Mouse (Mus musculus): Measurements from ENCODE around the gene Dot1l. TPM values are rescaled to one million over a fixed set of nuclear protein-coding genes. Genes with fewer than 3 reads are reported as not detected.

Gene Dot1l
- polyA plus RNA-seq, 1 experiment = 8.8 TPM

GRCm38 (mm10) chr10:80842334-80842733 lies 87.3 kb downstream of the Dot1l start:
- TF ChIP-seq TAL1 (IDR thresholded peaks at IDR 0.05; ENCODE audit: low read length) (no peak), GATA1 (IDR thresholded peaks at IDR 0.05; ENCODE audit: low read length) (no peak)
- peaks cover 96% of the 10 kb centered on the region for H3K27me3 ChIP-seq (ENCODE audit: control insufficient read depth)

GRCm38 (mm10) chr10:80843087-80843930 lies 88.3 kb downstream of the Dot1l start:
- peaks cover 86% of the 10 kb centered on the region for H3K27me3 ChIP-seq (ENCODE audit: control insufficient read depth)
- no peaks in the 10 kb centered on the region for H3K36me3 ChIP-seq (ENCODE audit: control insufficient read depth)
- H3K4me3 ChIP-seq (replicated peaks) = no peak overlapping the region
- no peaks in the 10 kb centered on the region; the same call in 1 of the 2 replicates for H3K9me3 ChIP-seq (ENCODE audit: control insufficient read depth, low read length)
- peaks cover 8% of the 10 kb centered on the region for H3K4me1 ChIP-seq (ENCODE audit: control insufficient read depth)
- TF ChIP-seq GATA1 (IDR thresholded peaks at IDR 0.05; ENCODE audit: low read length) = no peak
- no peak for TF ChIP-seq TAL1 (IDR thresholded peaks at IDR 0.05; ENCODE audit: low read length)

More at GRCm38 (mm10) chr10:80842334-80842733, 87.3 kb downstream of the Dot1l start:
- H3K9me3 ChIP-seq (ENCODE audit: control insufficient read depth, low read length) = no peaks in the 10 kb centered on the region; the same call in 1 of the 2 replicates
- H3K4me1 ChIP-seq (ENCODE audit: control insufficient read depth) = peaks cover 8% of the 10 kb centered on the region
- H3K4me3 ChIP-seq (replicated peaks) = no peak overlapping the region
- H3K36me3 ChIP-seq (ENCODE audit: control insufficient read depth) = no peaks in the 10 kb centered on the region

- no peaks in the 10 kb centered on the region; the same call in 1 of the 2 replicates for H3K9me3 ChIP-seq (ENCODE audit: control insufficient read depth, low read length)
- H3K4me1 ChIP-seq (ENCODE audit: control insufficient read depth) = peaks cover 15% of the 10 kb centered on the region
- TF ChIP-seq TAL1 (IDR thresholded peaks at IDR 0.05; ENCODE audit: low read length) = no peak
- no peak for TF ChIP-seq GATA1 (IDR thresholded peaks at IDR 0.05; ENCODE audit: low read length)
- H3K36me3 ChIP-seq (ENCODE audit: control insufficient read depth) = no peaks in the 10 kb centered on the region
- H3K27me3 ChIP-seq (ENCODE audit: control insufficient read depth) = peaks cover 79% of the 10 kb centered on the region
- no peak within 1 kb of the TSS for H3K4me3 ChIP-seq (replicated peaks)
Observed at GRCm38 (mm10) chr10:80843931-80844547, 89.0 kb downstream of the Dot1l start, which contains the start of gene Lingo3. Gene Lingo3 (minus strand): TSS chr10:80844039.

Other genes starting within 250 kb of the Dot1l start
- gene Atp8b3, start 216.1 kb upstream of the Dot1l start, polyA plus RNA-seq (2012) = 0.01 and 0.03 TPM in 2 replicates
- gene Rexo1, start 193.6 kb upstream of the Dot1l start, polyA plus RNA-seq (2012) = 14.5 and 15.5 TPM in 2 replicates
- 19.9 and 21.2 TPM in 2 replicates for gene Klf16, start 177.9 kb upstream of the Dot1l start, polyA plus RNA-seq (2012)
- 103 and 117 TPM in 2 replicates for gene Abhd17a, start 164.9 kb upstream of the Dot1l start, polyA plus RNA-seq (2012)
- 6.8 and 7.3 TPM in 2 replicates for gene Scamp4, start 152.3 kb upstream of the Dot1l start, polyA plus RNA-seq (2012)
- 4.1 and 6.2 TPM in 2 replicates for gene Adat3, start 152.3 kb upstream of the Dot1l start, polyA plus RNA-seq (2012)
- 0.07 and 0.12 TPM in 2 replicates for gene Gm49322, start 149.2 kb upstream of the Dot1l start, polyA plus RNA-seq (2012)
- gene Csnk1g2, start 132.4 kb upstream of the Dot1l start, polyA plus RNA-seq (2012) = 33.9 and 36.6 TPM in 2 replicates
- gene Btbd2, start 98.1 kb upstream of the Dot1l start, polyA plus RNA-seq (2012) = 2.6 and 3.2 TPM in 2 replicates
- gene Mknk2, start 77.1 kb upstream of the Dot1l start, polyA plus RNA-seq (2012) = 49.1 and 53.2 TPM in 2 replicates
- 1.8 and 2.1 TPM in 2 replicates for gene Mob3a, start 53.2 kb upstream of the Dot1l start, polyA plus RNA-seq (2012)
- gene Izumo4, start 53.0 kb upstream of the Dot1l start, polyA plus RNA-seq (2012) = 1.2 and 3.9 TPM in 2 replicates
- 2.5 and 2.6 TPM in 2 replicates for gene Ap3d1, start 12.9 kb upstream of the Dot1l start, polyA plus RNA-seq (2012)
- gene Sf3a2, start 43.0 kb downstream of the Dot1l start, polyA plus RNA-seq (2012) = 68.4 and 69.3 TPM in 2 replicates
- 32.7 and 39.3 TPM in 2 replicates for gene Plekhj1, start 43.4 kb downstream of the Dot1l start, polyA plus RNA-seq (2012)
- 0.33 and 0.43 TPM in 2 replicates for gene Amh, start 50.0 kb downstream of the Dot1l start, polyA plus RNA-seq (2012)
- not detected in 2 replicates for gene Jsrp1, start 58.3 kb downstream of the Dot1l start, polyA plus RNA-seq (2012)
- 1,446 and 1,486 TPM in 2 replicates for gene Oaz1, start 71.5 kb downstream of the Dot1l start, polyA plus RNA-seq (2012)
- gene Lingo3, start 88.8 kb downstream of the Dot1l start, polyA plus RNA-seq (2012) = not detected in 2 replicates
- 17.4 and 20.7 TPM in 2 replicates for gene Lsm7, start 100.0 kb downstream of the Dot1l start, polyA plus RNA-seq (2012)
- 56.0 and 60.5 TPM in 2 replicates for gene Sppl2b, start 100.1 kb downstream of the Dot1l start, polyA plus RNA-seq (2012)
- gene Tmprss9, start 116.6 kb downstream of the Dot1l start, polyA plus RNA-seq (2012) = 0.02 and 0.03 TPM in 2 replicates
- gene Timm13, start 145.8 kb downstream of the Dot1l start, polyA plus RNA-seq (2012) = 29.2 and 32.1 TPM in 2 replicates
- 1.1 and 1.3 TPM in 2 replicates for gene Lmnb2, start 163.0 kb downstream of the Dot1l start, polyA plus RNA-seq (2012)
- 0.15 and 0.16 TPM in 2 replicates for gene Gadd45b, start 174.9 kb downstream of the Dot1l start, polyA plus RNA-seq (2012)